Mouse (Mus musculus): ENCODE measurements around the gene Adamts20. TPM values are rescaled to one million over a fixed set of nuclear protein-coding genes. Genes with fewer than 3 reads are reported as not detected.
A peak's percentile ranks its signal among the peaks of the same experiment; 100 is the strongest.

Adamts20 gene
- total and polyA plus RNA-seq, 3 experiments, result 2.1 to 3.6 TPM; not detected in 1

DNA sequence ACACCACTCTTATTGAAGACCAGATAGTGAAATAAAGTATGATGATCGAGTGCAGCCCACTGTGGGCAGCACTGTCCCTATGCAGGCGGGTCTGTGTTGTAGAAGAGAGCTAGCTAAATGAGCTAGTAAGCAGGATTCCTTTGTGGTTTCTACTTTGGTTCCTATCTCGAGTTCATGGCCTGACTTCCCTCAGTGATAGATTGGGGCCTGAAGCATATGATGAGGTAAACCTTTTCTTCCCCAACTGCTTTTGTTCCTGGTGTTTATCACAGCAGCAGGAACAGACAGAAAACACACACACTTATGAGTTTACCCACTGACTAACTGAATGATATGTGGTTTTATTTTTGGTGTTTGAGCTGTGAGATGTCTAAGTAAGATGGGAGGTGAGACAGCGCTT lies 15.6 kb upstream of the Adamts20 start:
- H3K4me3 ChIP-seq (ENCODE audit: control insufficient read depth in 1 of 2, insufficient read depth in 1 of 2, low read depth in 2 of 2, low read length in 2 of 2), result peak overlapping the region in 1 of 2 experiments; percentile 1; a peak in 1 of 4 replicates
- no peaks in the 10 kb centered on the region for H3K27me3 ChIP-seq (ENCODE audit: control insufficient read depth in 1 of 2, insufficient read depth in 2 of 2, low read length in 2 of 2)
- H3K4me1 ChIP-seq (ENCODE audit: control insufficient read depth in 1 of 2, insufficient read depth in 2 of 2, low read length in 2 of 2), result peaks cover 35 to 38% of the 10 kb centered on the region in 2 experiments
- H3K9ac ChIP-seq (ENCODE audit: control insufficient read depth, low read depth, low read length, poor library complexity, severe bottlenecking), result no peak overlapping the region; the same call in 1 of the 2 replicates
- peak overlapping the region; percentile 95 for H3K27ac ChIP-seq (ENCODE audit: control insufficient read depth, low read depth, low read length)
- DNase-seq (ENCODE audit: low read depth, low spot score), result peak; percentile 92
- no peaks in the 10 kb centered on the region for H3K9me3 ChIP-seq (replicated peaks; ENCODE audit: insufficient read depth, low read length)
- peaks cover 0 to 42% of the 10 kb centered on the region in 2 experiments; a peak in 2 of 4 replicates for H3K36me3 ChIP-seq (ENCODE audit: control insufficient read depth in 1 of 2, insufficient read depth in 2 of 2, low read length in 2 of 2)
- no peaks in the 10 kb centered on the region for H3K79me2 ChIP-seq (ENCODE audit: control insufficient read depth, insufficient read depth, low read length, poor library complexity)
- no peak for TF ChIP-seq GABPA (IDR thresholded peaks at IDR 0.05; ENCODE audit: low read depth, low read length)
- TF ChIP-seq JUND (IDR thresholded peaks at IDR 0.05; ENCODE audit: low read depth, low read length), result peak; percentile 77; the same call in 1 of the 2 replicates
- no peak for TF ChIP-seq UBTF (IDR thresholded peaks at IDR 0.05; ENCODE audit: borderline replicate concordance, insufficient read depth, low read depth, low read length)
- no peak for TF ChIP-seq TBP (IDR thresholded peaks at IDR 0.05; ENCODE audit: low read depth, low read length)
- no peak; the same call in 1 of the 2 replicates for TF ChIP-seq SMC3 (IDR thresholded peaks at IDR 0.05; ENCODE audit: low read depth, low read length)
- TF ChIP-seq CTCF (IDR thresholded peaks at IDR 0.05 in 2 of 3, conservative IDR thresholded peaks at IDR 0.05 in 1 of 3; ENCODE audit: control insufficient read depth in 1 of 3, insufficient read depth in 1 of 3, low read depth in 2 of 3, low read length in 3 of 3, poor library complexity in 1 of 3, severe bottlenecking in 1 of 3), result no peak
- peak; percentile 88; the same call in 1 of the 2 replicates for TF ChIP-seq MEF2A (IDR thresholded peaks at IDR 0.05; ENCODE audit: extremely low read depth, insufficient replicate concordance, low read depth, low read length, poor library complexity, severe bottlenecking)
- TF ChIP-seq USF2 (IDR thresholded peaks at IDR 0.05; ENCODE audit: borderline replicate concordance in 1 of 2, insufficient read depth in 1 of 2, low read depth in 1 of 2, low read length in 2 of 2), result no peak
- TF ChIP-seq SIN3A (IDR thresholded peaks at IDR 0.05; ENCODE audit: low read length), result peak; percentile 91
- TF ChIP-seq TAL1 (IDR thresholded peaks at IDR 0.05; ENCODE audit: low read length), result peak; percentile 56
- peak; percentile 99 for TF ChIP-seq ETS1 (IDR thresholded peaks at IDR 0.05; ENCODE audit: low read depth, low read length)
- no peak for TF ChIP-seq MAZ (IDR thresholded peaks at IDR 0.05; ENCODE audit: low read depth, low read length)
- peak; percentile 97 for TF ChIP-seq GATA1 (IDR thresholded peaks at IDR 0.05; ENCODE audit: low read depth, low read length)
- peak; percentile 15; the same call in 1 of the 2 replicates for TF ChIP-seq KAT2A (conservative IDR thresholded peaks at IDR 0.05; ENCODE audit: low read depth, low read length)
- TF ChIP-seq MAFK (IDR thresholded peaks at IDR 0.05; ENCODE audit: borderline replicate concordance, low read depth, low read length), result peak; percentile 74; the same call in 1 of the 2 replicates
- TF ChIP-seq RCOR1 (IDR thresholded peaks at IDR 0.05; ENCODE audit: low read depth, low read length), result peak; percentile 97
- no peak for TF ChIP-seq POLR2A (IDR thresholded peaks at IDR 0.05; ENCODE audit: control insufficient read depth in 1 of 2, insufficient read depth in 1 of 2, low read depth in 1 of 2, low read length in 2 of 2, poor library complexity in 1 of 2)
- TF ChIP-seq CHD1 (IDR thresholded peaks at IDR 0.05; ENCODE audit: low read depth, low read length), result 0 out of 2 replicates have a peak, but pooled peaks have one; percentile 69
- no peak for TF ChIP-seq ZC3H11A (IDR thresholded peaks at IDR 0.05; ENCODE audit: low read depth, low read length)
- peak; percentile 35; the same call in 1 of the 2 replicates for TF ChIP-seq MXI1 (IDR thresholded peaks at IDR 0.05; ENCODE audit: low read depth, low read length)
- no peak for TF ChIP-seq ZMIZ1 (IDR thresholded peaks at IDR 0.05; ENCODE audit: low read depth, low read length)
- no peak for TF ChIP-seq CHD2 (IDR thresholded peaks at IDR 0.05; ENCODE audit: low read length)
- no peak for TF ChIP-seq ZKSCAN1 (IDR thresholded peaks at IDR 0.05; ENCODE audit: low read depth, low read length)
- no peak for TF ChIP-seq RAD21 (IDR thresholded peaks at IDR 0.05; ENCODE audit: low read depth, low read length)
- peak; percentile 80; the same call in 1 of the 2 replicates for TF ChIP-seq MYC (IDR thresholded peaks at IDR 0.05; ENCODE audit: low read depth, low read length)
- TF ChIP-seq HCFC1 (IDR thresholded peaks at IDR 0.05; ENCODE audit: low read depth, low read length), result peak; percentile 54
- TF ChIP-seq ELF1 (IDR thresholded peaks at IDR 0.05; ENCODE audit: low read depth, low read length), result no peak
- TF ChIP-seq E2F4 (IDR thresholded peaks at IDR 0.05; ENCODE audit: borderline replicate concordance, low read depth, low read length), result no peak; the same call in 1 of the 2 replicates
- TF ChIP-seq USF1 (IDR thresholded peaks at IDR 0.05; ENCODE audit: low read depth, low read length), result no peak
- TF ChIP-seq POLR2AphosphoS5 (IDR thresholded peaks at IDR 0.05; ENCODE audit: borderline replicate concordance, low read depth, low read length), result no peak
- peak; percentile 97 to 99 for TF ChIP-seq EP300 (IDR thresholded peaks at IDR 0.05; ENCODE audit: low read depth in 1 of 2, low read length in 2 of 2)
- 0 out of 2 replicates have a peak, but pooled peaks have one; percentile 10 for TF ChIP-seq ZNF384 (IDR thresholded peaks at IDR 0.05; ENCODE audit: low read depth, low read length)
- TF ChIP-seq MYB (IDR thresholded peaks at IDR 0.05; ENCODE audit: low read depth, low read length), result peak; percentile 96
- TF ChIP-seq NRF1 (IDR thresholded peaks at IDR 0.05; ENCODE audit: insufficient read depth, low read depth, low read length, poor library complexity, severe bottlenecking), result no peak
- TF ChIP-seq POLR2AphosphoS2 (IDR thresholded peaks at IDR 0.05; ENCODE audit: low read length), result no peak
- no peak; the same call in 1 of the 2 replicates for TF ChIP-seq NELFE (IDR thresholded peaks at IDR 0.05; ENCODE audit: low read depth, low read length)
- peak; percentile 78 for TF ChIP-seq MAX (IDR thresholded peaks at IDR 0.05; ENCODE audit: low read length)

All from MEL (cell line).